10 mouse cellular contexts compared by ENCODE assay signal in genomic region chr3:94502243-94502642, GRCm38 (mm10). TPM values are rescaled to one million over a fixed set of nuclear protein-coding genes. Genes with fewer than 3 reads are reported as not detected.
DNase-seq lines count a peak whose midpoint lies in the region; ATAC-seq and TF ChIP-seq lines count a peak whose summit lies in the region.
"Had no signal": no experiment of that assay in that cellular context is flagged by ENCODE, and none has a peak within 500 bp of the region (broad histone marks: within the 10 kb centered on the region; RNA-seq: fewer than 3 reads in every experiment).

No protein-coding gene starts in this region.

- TF ChIP-seq EP300 in lung, postnatal 0 days (IDR thresholded peaks at IDR 0.05): no peak

- ATAC-seq in cerebellum, adult (ENCODE audit: insufficient number of reproducible peaks, low FRiP score, low TSS enrichment): no peak
- peak; percentile 47; the same call in 1 of the 2 replicates for ATAC-seq in neural tube, embryonic 13.5 days (ENCODE audit: low read depth)
- ATAC-seq in erythroid progenitor cell, adult 5-6 weeks (replicated peaks; ENCODE audit: low FRiP score, poor library complexity, severe bottlenecking): peak; percentile 71
- 0 out of 2 replicates have a peak, but pooled peaks have one; percentile 12 for ATAC-seq in lung, postnatal 0 days

- H3K36me3 ChIP-seq in neural tube, embryonic 13.5 days: peaks cover 58% of the 10 kb centered on the region
- no peaks in the 10 kb centered on the region; the same call in none of the 2 replicates for H3K36me3 ChIP-seq in lung, postnatal 0 days (ENCODE audit: insufficient read depth, low read length)

- DNase-seq in cerebellum, adult 18-20 months: peak; percentile 42 to 48
- no peak for DNase-seq in neural tube, embryonic 10.5 days (ENCODE audit: extremely low spot score, low spot score)
- peak; percentile 57 for DNase-seq in lung, postnatal 0 days (ENCODE audit: low spot score)
- no peak for DNase-seq in spleen, postnatal 4 days (ENCODE audit: low spot score in 2 of 2)
- no peak for DNase-seq in urinary bladder, postnatal 4 days (ENCODE audit: low spot score in 2 of 2)

- H3K4me2 ChIP-seq in neural tube, embryonic 13.5 days: no peak overlapping the region
- no peak overlapping the region for H3K4me2 ChIP-seq in lung, postnatal 0 days (replicated peaks; ENCODE audit: low read depth, low read length)

- no peak overlapping the region for H3K4me3 ChIP-seq in neural tube, embryonic 13.5 days
- H3K4me3 ChIP-seq in lung, postnatal 0 days (ENCODE audit: low read depth, low read length): no peak overlapping the region
- H3K4me3 ChIP-seq: megakaryocyte, embryonic 14.5 days had no signal

- H3K27me3 ChIP-seq in neural tube, embryonic 13.5 days: no peaks in the 10 kb centered on the region
- H3K27me3 ChIP-seq in lung, postnatal 0 days (replicated peaks; ENCODE audit: insufficient read depth, low read length): no peaks in the 10 kb centered on the region
- H3K27me3 ChIP-seq: megakaryocyte, embryonic 14.5 days had no signal

- no peaks in the 10 kb centered on the region for H3K4me1 ChIP-seq in neural tube, embryonic 13.5 days (replicated peaks)
- no peaks in the 10 kb centered on the region for H3K4me1 ChIP-seq in lung, postnatal 0 days (ENCODE audit: insufficient read depth, low read depth, low read length)
- H3K4me1 ChIP-seq: megakaryocyte, embryonic 14.5 days had no signal

- WGBS in neural tube, embryonic 13.5 days: 71% methylated on average over 3 of the region's 3 CpGs
- 75% methylated on average over 3 of the region's 3 CpGs for WGBS in lung, postnatal 0 days

- no peaks in the 10 kb centered on the region for H3K9me3 ChIP-seq in neural tube, embryonic 13.5 days
- H3K9me3 ChIP-seq in lung, postnatal 0 days (ENCODE audit: low read length): no peaks in the 10 kb centered on the region
- H3K9me3 ChIP-seq: megakaryocyte, embryonic 14.5 days had no signal

- H3K27ac ChIP-seq in neural tube, embryonic 13.5 days (replicated peaks): no peak overlapping the region
- H3K27ac ChIP-seq in lung, postnatal 0 days (ENCODE audit: low read length): no peak overlapping the region

- TF ChIP-seq CTCF in lung, postnatal 0 days (IDR thresholded peaks at IDR 0.05): peak; percentile 87

- H3K9ac ChIP-seq in neural tube, embryonic 13.5 days: no peak overlapping the region
- no peak overlapping the region for H3K9ac ChIP-seq in lung, postnatal 0 days (replicated peaks; ENCODE audit: low read depth)

RNA-seq across cellular contexts. Expression of gene Riiad1, which starts 22.1 kb away (rescaled TPM):
- 11.9 and 18.3 TPM in 2 replicates for polyA plus RNA-seq in neural tube, embryonic 13.5 days (2015; fragmentation: Nextera tagmentation; extraction: Ambion mirVana)
- not detected in 2 replicates for total RNA-seq in erythroid progenitor cell, adult 5-6 weeks (2015; ENCODE audit: low replicate concordance)
- total RNA-seq in erythroid progenitor cell, adult 5-6 weeks (2017; ENCODE audit: low replicate concordance): not detected in 2 replicates
- polyA plus RNA-seq in lung, postnatal 0 days (2015; fragmentation: Nextera tagmentation; extraction: Ambion mirVana): 28.7 and 32.9 TPM in 2 replicates

RNA-seq across cellular contexts. Expression of gene Celf3, which starts 24.1 kb away (rescaled TPM):
- 246 and 259 TPM in 2 replicates for polyA plus RNA-seq in neural tube, embryonic 13.5 days (2015; fragmentation: Nextera tagmentation; extraction: Ambion mirVana)
- not detected in 2 replicates for total RNA-seq in erythroid progenitor cell, adult 5-6 weeks (2015; ENCODE audit: low replicate concordance)
- total RNA-seq in erythroid progenitor cell, adult 5-6 weeks (2017; ENCODE audit: low replicate concordance): not detected in 2 replicates
- polyA plus RNA-seq in lung, postnatal 0 days (2015; fragmentation: Nextera tagmentation; extraction: Ambion mirVana): 0.80 and 1.2 TPM in 2 replicates
- total RNA-seq: heart, adult 18-20 months had no signal

RNA-seq across cellular contexts. Expression of gene Oaz3, which starts 58.5 kb away (rescaled TPM):
- polyA plus RNA-seq in neural tube, embryonic 13.5 days (2015; fragmentation: Nextera tagmentation; extraction: Ambion mirVana): 0.88 and 1.4 TPM in 2 replicates
- 0.84 TPM in 1 of 2 replicates, not detected in the other for total RNA-seq in erythroid progenitor cell, adult 5-6 weeks (2015; ENCODE audit: low replicate concordance)
- total RNA-seq in erythroid progenitor cell, adult 5-6 weeks (2017; ENCODE audit: low replicate concordance): not detected in 2 replicates
- polyA plus RNA-seq in lung, postnatal 0 days (2015; fragmentation: Nextera tagmentation; extraction: Ambion mirVana): 0.25 and 0.30 TPM in 2 replicates
- total RNA-seq: heart, adult 18-20 months had no signal

RNA-seq across cellular contexts. Expression of gene Mrpl9, which starts 59.1 kb away (rescaled TPM):
- 58.6 and 62.2 TPM in 2 replicates for polyA plus RNA-seq in neural tube, embryonic 13.5 days (2015; fragmentation: Nextera tagmentation; extraction: Ambion mirVana)
- total RNA-seq in erythroid progenitor cell, adult 5-6 weeks (2015; ENCODE audit: low replicate concordance): 15.5 and 19.5 TPM in 2 replicates
- total RNA-seq in erythroid progenitor cell, adult 5-6 weeks (2017; ENCODE audit: low replicate concordance): 17.7 and 27.5 TPM in 2 replicates
- polyA plus RNA-seq in lung, postnatal 0 days (2015; fragmentation: Nextera tagmentation; extraction: Ambion mirVana): 39.2 and 39.7 TPM in 2 replicates

Comparison
In these comparisons a context has a peak if more than half of its experiments do, and no peak if none do; other contexts are left out.
1. DNase-seq: peak in cerebellum, adult 18-20 months (2 of 2) and lung, postnatal 0 days (single experiment); none in neural tube, embryonic 10.5 days (single experiment), spleen, postnatal 4 days (0 of 2) and urinary bladder, postnatal 4 days (0 of 2).
2. RNA of gene Celf3, which starts 24.1 kb away (polyA plus RNA-seq): 246 to 259 TPM in neural tube, embryonic 13.5 days; 0.80 to 1.2 TPM in lung, postnatal 0 days; every median in the first group is over 100 times any median in the second.